Mouse (Mus musculus): Measurements from ENCODE around the gene Ptcd2. TPM values are rescaled to one million over a fixed set of nuclear protein-coding genes. Genes with fewer than 3 reads are reported as not detected.

The Ptcd2 gene
- total RNA-seq, 1 experiment from 2014 or later: 40.8 TPM

DNA sequence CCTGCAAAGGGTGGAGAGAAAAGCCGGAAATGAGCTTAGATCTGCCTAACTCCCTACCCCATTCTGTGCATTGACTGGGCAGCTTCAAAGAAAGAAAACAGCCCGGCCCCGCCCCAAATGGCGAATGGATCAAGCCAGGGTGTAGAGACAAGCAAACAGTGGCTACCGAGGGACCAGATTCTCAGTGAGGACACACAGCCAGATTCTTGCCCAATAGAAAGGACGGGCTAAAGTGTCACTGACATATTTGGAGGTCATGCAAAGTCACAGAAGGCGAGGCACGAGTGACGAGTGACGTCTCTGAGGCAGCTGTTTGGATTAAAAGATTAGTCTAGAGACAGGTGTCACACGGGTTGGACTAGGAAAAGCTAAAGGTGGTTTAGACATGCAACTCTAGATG lies 40.1 kb downstream of the Ptcd2 start:
- peak; percentile 45 for DNase-seq

DNA sequence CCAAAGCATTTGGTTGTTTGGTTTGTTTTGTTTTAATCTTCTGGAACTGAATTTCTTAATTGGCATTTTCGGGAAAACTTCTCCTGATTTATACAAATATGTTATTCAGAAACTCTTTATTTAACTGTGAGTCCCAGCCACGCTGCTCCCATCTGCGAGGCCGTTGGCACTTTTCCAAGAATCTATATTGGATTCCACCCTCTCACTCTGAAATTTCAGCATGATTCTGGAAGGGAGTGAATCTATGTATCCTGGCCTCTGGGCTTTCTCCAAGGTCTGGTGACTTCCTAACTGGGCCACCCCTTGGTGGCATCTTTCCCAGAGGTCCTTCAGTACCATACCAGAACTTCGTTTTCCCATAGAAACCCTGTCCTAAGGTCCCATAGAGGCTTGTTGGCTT lies 40.7 kb downstream of the Ptcd2 start:
- DNase-seq: no peak

DNA sequence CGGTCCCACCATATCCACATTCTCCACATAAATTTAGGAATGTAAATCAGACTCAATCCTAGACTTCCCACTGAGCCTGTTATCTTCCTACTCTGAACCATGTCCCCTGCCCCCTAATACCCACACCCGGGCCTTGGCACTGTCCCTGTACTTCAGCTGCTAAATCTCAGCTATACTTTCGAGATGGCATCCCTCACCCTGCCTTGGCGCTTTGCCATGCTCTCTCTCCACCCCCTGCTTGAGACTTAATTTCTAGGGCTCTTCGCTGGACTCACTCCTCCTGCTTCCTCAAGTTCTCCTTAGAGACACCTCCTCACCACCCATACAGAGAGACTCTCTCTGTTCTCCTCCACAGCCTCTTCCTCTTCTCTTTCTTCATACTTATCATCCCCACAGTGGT lies 44.6 kb downstream of the Ptcd2 start:
- DNase-seq: no peak

DNA sequence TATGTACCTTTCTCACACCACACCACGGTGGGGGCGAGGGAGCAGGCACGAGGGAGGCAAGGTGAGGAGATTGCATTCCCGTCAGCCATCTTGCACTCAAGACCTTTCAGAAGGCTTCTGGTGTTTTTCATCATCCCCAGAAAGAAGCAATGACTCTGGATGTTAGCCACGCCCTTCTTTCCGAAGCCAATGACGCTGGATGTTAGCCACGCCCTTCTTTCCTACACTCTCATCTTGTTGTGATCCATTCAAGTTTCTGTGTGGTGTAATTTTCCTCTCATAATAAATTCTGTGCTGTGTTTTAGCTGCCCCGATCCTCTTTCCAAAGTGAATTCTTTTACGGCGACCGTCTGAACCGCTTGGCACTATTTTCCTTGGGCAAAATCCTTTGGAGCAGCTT lies 50.3 kb downstream of the Ptcd2 start:
- no peak for DNase-seq

- DNase-seq: no peak
Observed at GRCm38 (mm10) chr13:99290766-99291165, 53.7 kb downstream of the Ptcd2 start.

- DNase-seq: no peak
Observed at GRCm38 (mm10) chr13:99287786-99288185, 56.7 kb downstream of the Ptcd2 start.

DNA sequence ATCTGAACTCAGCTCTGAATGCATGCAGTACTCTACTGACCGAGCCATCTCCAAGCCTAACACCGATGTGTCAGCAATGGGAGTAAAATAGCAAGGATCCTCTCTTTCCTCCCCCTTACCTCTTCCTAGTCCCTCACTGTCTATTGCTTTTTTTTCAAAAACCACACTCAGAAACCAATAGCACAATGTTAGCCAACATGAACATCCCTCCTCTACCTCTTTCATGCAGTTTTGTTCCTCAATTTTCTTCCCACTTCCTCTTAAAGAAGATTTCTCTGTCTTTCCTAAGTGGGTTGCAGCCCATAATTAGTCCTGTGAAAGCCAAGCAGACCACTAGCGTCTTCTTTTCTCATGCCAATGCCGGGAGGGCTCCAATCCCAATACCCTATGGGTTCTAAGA lies 57.3 kb downstream of the Ptcd2 start:
- DNase-seq: no peak

DNA sequence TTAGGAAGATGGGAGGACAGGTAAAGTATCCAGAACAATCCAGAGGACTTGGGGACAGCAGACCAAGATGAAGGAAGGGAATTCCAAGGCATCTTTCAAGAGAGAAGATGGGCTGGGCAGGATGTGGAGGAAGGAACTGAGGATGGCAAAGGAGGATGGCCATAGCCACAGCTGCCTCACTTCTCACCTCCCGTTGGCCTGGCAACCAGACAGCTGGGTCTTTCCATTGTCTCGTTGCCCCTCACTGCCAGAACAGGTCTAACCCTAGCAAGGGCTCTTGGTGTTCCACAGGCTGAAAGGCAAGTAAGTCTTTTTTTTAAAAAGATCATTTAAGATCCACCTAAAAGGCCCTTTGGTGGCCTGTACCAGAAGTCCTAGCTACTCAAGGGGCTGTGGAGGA lies 59.3 kb downstream of the Ptcd2 start:
- no peak for DNase-seq

- DNase-seq: no peak
Observed at GRCm38 (mm10) chr13:99284400-99285160, 59.9 kb downstream of the Ptcd2 start.

- no peak for DNase-seq
Observed at GRCm38 (mm10) chr13:99283916-99284315, 60.6 kb downstream of the Ptcd2 start.

DNA sequence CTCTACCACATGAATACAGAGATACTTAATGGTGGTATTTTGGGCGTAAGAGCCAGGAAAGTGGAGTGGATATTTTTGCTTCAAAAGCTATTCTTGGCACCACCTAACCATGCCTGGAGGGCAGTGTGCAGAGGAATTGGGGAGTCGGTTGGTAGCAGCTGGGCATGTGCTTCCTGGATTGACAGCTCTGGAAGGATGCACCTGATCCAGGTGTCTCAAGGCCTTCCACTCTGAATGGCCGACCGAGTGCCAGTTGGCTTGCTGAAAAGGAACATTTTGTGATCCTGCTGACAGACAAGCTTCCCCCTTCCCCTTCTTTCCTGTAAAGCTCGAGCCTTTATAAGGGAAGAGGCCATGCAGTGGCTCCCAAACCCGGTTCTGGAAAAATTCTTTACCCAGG lies 61.5 kb downstream of the Ptcd2 start:
- no peak for DNase-seq

DNA sequence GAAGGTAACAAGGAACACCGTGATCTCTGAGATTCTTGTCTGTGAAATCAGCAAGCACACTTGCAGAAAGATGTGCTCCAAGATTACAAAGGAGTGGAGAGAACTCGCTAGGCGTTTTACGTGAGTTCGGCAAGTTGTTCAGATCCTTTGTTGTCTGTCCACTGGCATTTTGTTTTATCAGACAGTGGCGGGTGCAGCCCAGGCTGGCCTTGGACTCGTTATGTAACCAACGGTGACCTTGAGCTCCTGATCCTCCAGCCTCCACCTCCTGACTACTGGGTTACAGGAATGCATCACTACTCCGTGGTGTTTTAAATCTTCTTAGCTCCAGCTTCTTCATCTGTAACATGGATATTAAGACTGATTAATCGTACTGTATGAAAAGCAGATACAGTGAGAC lies 65.2 kb downstream of the Ptcd2 start:
- peak; percentile 71 for DNase-seq

DNA sequence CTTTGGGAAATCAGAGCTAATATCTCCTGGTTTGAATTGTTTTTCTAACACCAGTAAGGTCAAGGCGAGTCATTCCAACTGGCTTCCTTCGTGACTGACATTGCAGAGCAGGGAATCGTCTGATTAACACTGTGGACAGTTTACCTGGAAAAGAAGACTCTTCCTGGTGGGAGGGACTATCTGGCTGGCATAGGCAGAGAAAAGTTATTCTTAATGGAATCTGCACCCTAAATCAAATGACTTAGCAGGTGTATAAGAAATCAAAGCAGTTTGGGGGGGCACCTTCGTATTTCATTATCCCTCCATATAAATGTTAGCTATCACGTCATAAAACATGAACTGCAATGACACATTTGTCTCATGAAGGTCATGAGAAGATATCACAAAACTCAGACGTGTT lies 66.0 kb downstream of the Ptcd2 start:
- DNase-seq: no peak

DNA sequence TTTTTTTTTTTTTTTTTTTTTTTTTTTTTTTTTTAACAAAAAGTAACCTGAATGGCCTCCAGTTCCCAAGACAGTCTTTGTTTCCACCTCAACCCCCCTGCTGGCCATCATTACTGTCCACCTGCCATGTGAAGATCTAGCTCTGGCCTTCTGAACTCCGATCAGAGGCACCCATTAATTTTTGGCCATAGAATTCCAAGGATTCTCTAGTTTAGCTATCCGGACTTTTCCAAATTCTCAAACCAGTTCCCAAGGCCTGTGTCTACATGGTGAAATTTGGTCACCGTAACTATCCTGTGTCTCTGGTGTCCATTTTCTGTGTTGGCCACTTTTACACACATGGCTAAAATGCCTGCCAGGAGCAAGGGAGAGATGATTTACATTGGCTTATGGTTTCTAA lies 67.0 kb downstream of the Ptcd2 start:
- DNase-seq: no peak

- DNase-seq: no peak
Observed at GRCm38 (mm10) chr13:99272046-99272445, 72.5 kb downstream of the Ptcd2 start.

Other genes with a start within 250 kb of the Ptcd2 start
- gene Zfp366, start 159.9 kb downstream of the Ptcd2 start, total RNA-seq (2021): 4.8 and 6.7 TPM in 2 replicates
- 44.0 and 49.5 TPM in 2 replicates for gene Mrps27, start 81 bp upstream of the Ptcd2 start, total RNA-seq (2021)
- 69.6 and 75.6 TPM in 2 replicates for gene Map1b, start 171.8 kb upstream of the Ptcd2 start, total RNA-seq (2021)